Mouse (Mus musculus): ENCODE measurements around the gene Foxa1.

Foxa1 gene

DNA sequence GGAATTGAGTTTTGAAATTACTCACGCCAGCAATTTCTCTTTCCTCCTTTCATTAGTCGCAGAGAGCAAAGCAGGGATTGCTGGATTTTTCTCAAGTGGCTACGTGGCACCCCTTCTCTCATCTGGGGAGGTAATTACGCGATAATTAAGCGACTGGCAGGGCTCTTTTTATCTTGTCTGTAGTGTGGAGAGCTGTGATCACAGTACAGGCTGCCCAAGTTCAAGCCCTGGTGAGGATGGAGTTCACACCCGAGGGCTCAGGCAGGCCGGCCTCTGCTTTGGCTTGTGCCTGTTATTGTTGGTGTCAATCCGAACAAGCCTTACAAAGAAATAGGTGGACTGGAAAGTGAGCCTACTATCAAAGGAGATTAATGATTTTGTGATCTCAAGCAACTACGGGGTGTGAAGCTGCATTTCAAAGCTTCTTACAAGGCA, 7.1 kb downstream of the Foxa1 start:
- no peak for DNase-seq

DNA sequence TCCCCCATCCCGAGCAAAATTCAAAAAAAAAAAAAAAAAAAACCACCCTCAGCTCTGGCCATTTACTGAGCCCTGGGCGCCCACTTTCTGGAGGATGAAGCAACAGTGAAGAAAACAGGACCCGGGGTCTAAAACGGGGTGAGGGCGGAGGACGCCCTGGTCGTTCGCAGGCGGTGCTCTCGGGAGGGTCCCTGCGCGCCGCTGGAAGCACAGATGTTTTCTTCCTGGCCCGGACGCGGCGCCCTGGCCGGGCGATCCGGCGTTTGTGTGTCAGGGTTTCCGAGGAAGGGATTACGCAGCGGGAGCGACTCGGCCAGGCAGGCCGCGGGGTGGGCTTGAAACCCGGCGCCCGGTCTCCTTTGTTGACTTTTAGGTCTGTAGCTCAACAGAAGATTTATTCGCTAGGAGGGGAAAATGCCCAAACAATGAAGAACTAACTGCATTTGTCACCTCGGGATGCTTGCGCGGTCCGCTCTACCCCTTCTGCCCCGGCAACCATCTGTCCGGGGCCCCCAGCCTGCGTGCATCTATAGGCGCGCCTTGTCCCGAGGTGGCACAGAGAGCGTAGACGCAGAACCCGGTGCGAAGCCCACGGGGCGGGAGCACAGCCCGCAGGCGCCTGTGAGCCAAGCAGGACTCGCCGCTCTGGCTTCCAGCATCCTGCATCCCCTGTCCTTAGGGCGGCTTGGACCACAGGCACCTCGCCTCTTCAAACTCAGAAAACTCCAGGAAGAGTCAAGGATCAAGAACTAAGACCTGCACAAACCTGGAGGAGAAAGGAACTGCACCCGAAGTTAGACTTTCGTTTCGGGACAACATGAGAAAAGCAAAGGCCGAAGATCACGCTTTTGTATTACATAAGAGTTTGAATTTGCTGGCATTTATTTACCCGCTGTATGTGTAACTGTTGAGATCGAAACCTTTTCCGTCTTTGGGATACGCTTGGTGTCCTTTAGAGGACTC, 7.8 kb downstream of the Foxa1 start:
- DNase-seq = no peak

DNA sequence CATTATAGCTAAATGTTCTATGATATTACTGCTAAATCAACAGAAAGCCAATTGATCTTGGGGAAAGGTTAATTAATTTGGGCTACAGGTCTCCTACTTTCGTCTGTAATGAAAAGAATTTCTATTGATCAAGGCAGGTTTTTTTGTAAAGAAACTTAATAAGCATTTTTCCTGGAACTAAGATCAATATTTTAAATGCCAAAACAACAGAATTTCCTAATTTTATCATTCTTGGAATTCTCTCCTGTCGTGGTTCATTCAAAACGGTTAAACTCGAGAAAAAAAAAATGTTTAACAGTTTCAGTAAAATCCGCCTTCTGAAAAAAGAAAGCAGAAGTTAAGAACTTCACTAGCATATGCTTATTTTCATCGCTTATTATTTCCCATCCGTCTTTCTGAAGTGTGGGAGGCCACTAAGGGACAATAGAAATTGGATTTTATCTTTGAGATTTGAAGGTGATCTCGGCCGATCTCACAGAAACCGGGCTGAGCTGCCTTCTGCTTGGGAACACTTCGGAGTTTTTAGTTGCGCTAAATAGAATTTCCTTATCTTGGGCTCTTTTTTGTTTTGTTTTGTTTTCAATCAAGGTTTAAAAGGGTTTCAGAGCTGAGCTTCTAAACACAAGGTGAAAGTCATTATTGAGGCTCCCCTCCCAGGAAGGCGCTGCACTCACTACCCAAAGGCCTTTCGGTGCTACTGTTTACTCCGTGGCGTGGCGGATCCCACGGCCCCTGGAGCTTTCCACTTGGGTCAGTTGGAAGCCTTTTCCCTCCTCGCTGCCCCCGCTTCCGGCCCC, 8.7 kb downstream of the Foxa1 start:
- DNase-seq = no peak

DNA sequence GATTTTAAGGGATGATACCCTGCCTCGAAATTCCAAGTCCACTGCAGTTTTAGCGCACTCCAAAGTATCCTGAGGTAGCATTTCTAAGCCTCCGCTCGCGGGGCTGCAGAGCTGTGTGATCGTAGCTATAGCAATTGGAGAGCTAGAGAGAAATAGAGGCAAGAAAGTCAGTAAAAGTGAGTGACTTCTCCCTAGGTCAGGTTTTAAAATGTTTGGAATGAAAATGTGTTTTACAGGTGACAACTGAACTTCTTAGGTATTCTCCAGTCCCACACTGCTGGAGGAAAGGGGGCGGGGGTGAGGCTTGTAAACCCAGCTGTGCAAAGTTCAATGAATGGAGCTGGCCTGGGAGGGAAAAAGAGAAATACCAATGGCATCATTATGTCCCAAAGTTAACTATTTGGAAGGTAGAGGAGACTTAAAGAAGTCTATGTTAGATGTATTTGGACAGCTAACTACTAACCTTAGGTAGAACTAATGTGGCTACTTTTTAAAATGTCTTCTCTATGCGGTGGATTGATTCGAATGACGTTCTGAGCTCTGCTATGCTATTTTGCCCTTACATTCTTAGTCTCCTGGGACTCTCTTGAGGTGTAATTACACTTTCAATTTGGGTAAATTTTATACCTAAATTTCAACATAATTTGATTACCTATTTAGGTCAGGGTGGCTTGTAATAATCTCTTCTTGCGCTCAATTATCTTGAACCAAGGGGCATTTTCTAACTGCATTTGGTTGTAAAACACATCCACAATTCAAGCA, 9.6 kb downstream of the Foxa1 start:
- no peak for DNase-seq

DNA sequence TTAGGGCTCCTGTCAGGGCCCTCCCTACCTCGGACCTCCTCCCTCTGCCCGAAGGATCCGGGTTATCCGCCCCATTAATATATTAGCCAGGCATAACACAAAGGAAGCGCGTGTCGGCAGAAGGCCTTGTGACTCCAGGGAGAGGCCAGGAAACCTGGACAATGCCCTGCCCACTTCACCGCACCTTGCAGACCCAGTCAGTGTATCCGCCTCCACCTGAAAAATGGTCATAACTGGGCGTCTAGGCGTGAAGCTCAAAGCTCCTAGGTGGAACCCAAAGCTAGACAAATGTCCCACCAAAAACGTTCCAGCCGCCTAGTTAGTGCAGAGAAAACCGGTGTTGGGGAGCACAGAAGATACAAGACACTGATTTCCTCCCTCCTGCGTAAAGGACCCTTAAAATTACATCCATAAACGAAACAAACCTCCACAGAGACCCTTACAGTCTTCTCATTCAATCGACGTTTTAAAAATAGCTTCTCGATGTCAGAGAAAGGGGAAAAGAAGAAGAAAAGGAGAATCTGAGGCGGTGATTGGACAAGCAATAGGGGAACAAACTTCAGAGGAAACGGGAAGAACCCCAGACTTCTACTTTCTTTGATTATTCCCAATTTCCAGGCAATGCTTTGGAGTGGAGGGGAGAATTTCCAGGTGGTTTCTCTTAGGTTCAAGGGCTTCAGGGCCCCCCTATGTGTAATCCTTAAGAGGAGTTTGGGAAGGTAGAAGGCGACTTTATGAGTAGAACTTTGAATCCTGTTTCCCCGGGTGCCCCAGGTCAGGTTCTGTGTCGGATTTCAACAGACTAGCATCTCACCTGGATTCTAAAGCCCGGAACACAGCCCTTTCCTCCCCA, 10.4 kb downstream of the Foxa1 start:
- no peak for DNase-seq

DNA sequence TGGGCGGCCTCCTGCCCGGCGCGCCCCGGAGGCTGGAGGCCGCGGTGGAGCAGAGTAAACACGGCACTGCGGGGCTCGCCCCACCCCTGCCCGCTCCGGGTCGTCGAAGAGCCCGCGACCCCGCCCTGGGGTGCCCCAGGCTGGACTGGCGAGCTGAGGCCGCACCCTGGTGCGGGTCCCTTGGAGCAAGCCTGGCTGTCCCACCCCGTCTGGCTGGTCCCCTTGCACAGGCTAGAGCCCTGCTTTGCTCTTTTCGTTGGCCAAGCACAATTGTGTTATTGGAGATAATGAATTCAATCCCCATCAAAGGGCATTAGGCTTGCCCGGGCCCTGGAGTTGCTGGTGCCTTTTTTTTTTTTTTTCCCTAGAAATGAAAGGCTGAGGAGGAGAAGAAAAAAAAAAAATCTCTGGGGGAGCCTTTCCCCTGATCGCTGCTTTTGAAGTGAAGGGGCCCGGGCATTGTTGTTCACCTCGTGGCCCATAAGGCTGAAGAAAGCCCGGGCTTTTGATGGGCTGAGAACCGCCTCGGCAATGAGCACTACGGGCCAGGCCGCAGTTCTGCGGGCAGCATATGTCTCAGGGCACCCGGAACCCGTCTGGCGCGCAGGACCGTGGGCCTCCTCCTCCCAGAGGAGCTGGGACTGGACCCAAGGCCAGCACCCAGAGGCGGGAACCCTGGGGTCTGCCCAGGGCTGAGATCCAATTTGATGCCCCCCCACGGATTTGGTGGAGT, 11.7 kb downstream of the Foxa1 start:
- no peak for DNase-seq

DNA sequence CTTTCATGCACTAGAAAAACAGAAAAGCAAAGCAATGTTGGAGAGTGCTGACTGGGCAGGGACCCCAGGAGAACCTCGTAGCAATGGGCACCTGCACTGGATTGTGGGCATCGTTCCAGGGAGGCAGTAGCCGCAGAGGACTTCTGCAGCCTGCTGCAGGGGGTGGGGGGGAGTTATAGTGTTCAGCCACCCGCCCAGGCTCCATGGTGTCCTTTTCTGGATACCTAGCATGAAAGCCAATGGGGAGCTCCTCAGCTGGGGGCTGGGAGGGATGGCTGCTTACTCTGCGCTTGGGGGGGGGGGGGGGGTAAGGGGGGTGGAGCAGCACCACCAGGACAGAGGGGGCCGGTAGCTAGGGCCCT, 12.2 kb downstream of the Foxa1 start:
- no peak for DNase-seq

DNA sequence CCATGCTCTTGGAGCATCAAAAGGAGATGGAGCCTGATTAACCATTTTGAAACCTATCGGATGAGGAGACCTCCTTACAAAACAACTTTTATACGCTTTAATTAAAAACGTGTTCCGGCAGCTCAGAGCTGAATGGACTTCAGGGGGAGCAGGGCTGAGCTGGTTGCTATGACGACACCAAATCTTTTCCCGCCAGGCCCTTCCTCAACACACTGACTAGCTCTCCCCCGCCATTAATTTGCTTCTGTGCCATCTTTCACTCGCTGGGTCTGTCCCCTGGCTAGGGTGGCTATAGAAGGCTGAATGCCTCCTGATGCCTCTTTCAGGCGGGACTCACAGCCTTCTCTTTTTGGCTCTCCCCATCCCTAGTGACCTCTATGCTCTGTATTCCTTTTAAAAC, 16.2 kb downstream of the Foxa1 start:
- DNase-seq = no peak

DNA sequence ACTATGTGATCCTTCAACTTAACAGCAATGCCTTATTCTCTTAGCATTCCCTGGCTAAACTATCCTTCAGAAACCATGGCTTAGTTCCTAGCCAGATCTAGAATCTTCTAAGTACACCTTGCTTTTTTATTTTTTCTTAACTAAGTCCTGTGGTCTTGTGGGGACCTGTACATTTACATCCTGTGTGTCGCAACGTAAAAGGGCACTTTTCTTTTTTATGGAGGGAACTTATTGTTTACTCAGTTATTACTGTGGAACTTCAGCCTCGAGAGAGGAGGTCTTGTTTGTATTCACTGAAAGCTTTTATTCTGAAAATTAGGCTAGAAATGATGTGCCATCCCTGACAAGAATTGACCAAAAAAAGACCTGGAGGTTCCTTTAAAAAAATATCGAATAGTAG, 18.4 kb downstream of the Foxa1 start:
- no peak for DNase-seq

DNA sequence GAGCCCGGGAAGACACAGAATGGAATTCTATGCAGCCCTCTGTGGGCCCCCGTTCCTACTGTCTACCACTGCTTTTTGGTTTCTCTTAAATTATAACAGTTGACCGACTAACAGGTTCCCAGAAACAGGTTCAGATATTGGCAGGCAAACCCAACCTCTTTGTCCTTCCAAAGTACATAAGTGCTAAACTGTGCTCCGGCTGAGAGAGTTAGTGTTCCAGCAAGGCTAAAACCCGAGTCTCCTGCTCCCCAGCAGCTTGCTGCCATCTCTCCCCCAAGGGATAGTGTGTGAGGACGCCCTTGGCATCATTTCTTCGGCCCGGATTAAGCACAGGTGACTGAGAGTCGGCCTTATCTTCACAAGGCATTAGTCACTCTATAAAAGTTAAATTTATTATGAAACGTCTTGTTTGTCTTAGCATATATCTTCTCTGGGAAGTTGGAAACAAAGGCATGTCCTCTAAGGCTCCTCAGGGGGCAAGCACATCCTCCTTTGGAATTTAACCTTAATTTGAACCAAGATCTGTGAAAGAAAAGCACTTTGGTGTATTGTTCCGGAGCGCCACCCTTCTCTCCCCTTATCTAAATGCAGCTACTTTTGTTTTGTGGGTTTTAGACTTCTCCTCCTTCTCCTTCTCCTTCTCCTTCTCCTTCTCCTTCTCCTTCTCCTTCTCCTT, 30.9 kb downstream of the Foxa1 start:
- no peak for DNase-seq

DNA sequence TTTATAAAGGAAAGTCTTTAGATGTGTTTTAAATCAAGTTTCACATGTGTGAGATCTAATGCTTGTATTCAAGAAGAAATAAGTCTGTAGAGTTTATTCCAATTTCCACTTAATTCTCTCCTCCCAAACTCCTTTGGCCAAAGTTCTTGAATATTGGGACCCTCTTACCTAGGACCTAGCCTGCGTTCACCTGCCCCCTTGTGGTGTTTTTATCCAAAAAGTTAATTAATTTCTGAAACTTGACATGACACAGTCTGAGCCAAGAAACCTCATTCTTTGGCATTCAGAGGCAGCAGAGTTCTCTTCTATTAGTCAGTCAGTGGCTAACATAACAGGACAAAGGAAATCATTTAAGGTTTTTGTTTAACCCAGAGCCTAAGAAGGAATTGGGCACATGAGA, 32.2 kb downstream of the Foxa1 start:
- no peak for DNase-seq

DNA sequence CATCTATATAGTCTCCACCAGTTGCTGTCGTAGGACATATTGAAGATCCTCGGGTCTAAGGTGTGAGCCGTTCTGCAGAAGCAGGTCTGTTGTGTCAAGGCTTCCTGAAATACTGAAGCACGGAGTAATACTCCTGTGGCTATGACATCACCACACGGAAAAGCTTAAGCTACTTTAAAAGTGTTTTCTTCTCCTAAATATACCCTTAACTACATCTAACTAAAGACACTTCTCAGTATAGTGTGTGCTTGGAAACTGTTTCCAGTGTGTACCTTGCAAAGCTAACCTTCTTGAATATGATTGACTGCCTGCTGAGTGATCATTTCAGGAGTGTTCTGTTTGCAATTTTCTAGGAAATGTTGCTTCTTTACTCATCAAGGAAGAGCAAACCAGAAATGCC, 35.2 kb downstream of the Foxa1 start:
- no peak for DNase-seq

DNA sequence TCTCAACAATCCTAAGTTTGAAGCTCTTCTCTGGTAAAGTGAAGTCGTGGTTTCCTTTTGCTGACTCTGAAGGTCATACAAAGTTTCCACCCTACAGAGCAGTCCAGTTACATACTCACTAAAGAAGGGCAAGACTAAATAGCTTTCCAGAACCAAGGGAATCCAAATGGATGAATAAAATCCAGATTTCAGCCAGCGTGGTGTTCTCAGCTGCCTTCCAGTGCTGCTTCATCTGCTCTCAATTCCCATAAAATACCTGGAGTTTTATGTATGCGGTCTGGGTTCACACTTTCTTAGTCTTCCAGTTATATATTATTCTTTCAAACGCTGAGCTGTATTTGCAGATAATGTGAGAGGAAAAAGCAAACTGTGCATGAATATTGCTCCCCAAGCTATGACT, 35.6 kb downstream of the Foxa1 start:
- DNase-seq = no peak

DNA sequence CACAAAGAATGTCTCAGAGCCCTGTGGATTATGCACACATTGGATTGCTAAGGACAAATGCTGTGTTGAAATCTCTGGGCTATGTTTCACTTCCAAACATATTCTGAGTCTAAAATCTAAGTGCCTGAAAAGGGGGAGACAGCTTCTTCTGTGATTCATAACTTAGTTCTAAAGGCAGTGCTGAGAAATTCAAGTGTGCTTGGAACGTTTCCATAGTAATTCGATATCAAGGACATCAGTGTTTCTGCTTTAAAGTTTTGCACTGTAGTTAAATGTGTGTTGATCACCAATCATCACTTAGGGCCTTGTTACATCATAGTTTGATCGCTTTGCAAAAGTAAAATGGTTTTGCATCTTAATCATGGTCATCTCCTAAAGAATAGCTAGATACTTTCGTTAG, 37.0 kb downstream of the Foxa1 start:
- DNase-seq = no peak

DNA sequence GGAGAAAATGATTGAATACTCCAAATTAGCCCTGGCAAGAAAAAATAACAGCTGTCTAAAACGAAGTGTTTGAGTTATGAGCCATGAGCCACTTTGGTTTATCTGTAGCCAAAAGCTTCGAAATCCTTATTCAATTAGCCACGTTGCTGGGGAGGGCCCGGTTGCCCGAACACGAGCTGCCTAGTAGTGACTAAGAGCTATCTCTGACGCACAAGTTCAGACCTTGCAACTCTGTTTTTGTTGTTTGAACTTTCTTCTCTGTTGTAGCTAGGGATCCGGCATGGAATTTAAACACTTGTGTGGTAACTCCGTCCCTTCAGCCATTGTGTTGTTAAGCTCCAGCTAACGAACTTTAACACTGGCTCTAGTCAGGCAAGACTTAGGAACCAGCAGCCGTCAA, 37.8 kb downstream of the Foxa1 start:
- DNase-seq = no peak

DNA sequence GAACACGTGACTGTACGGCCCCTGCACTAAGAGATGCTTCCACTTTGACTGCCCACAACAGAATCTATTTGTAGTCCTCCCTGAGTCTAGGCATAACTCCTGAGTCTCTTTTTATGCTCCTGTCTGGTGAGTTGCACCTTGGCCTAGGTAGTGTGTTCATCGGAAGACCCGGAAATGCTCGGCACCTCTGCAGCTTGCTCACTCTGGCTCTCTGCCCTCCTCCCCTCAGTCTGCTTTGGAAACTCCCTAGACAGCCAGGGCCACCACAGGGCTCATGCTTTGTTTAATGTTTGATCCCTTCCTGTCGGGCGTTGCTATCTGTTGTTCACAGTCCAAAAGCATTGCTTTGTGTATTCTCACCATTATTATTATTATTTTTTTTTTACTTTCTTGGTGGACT, 41.4 kb downstream of the Foxa1 start:
- no peak for DNase-seq

DNA sequence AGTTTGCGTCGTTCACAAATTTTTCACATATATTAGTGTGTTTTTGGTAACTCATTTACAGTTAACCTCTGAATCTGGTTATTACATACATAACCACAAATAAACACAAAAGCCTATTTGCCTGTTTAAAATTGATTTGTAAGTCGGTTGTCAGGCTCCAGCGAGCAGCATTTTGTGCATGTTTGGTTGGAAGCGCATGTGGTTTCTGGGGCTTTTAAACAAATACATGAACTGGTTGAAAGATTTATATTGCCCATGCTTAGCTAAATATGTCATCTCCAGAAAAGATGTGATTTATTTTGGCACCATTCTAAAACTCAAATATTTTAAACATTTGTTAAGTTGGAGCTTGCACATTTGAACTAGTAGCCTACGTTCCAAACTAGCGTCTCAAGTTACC, 46.5 kb downstream of the Foxa1 start:
- no peak for DNase-seq

DNA sequence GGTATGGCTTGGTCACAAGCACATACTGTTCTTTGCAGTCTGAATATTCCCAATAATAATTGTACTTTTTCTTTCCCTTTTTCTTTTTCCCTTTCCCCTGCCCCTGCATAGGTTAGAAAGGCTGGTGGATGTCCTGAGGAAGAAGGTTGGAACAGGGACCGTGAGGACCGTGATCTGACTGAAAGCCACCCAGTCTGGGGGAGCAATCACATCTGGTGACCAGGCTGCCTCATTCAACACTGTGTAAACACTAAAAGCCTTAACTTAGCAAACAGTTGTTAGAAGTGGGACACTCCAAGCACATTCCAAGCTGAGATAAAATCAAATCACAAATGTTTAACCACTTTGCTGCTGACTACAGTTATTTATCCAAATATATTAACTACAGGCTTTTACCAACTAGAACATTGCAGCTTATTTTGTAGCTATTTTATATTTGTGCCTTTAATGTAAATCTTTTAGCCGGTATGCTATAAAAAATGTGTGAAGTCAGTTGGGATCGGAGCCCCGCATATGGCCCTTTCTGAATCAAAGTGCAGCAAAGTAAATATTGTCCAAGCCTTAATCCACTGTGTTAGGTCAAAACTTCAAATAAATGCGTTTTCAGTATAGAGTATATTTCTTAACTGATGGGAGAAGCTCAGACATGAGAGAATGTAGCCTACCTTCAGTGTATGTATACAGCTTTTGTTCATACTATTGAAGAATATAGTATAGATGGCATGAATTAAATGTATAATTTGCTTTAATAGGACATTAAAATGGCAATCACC, 50.2 kb downstream of the Foxa1 start:
- no peak for DNase-seq
